Mouse (Mus musculus) hindbrain, embryonic 15.5 days (tissue): ENCODE data around the gene Cdc42ep5. TPM values are rescaled to one million over a fixed set of nuclear protein-coding genes. Genes with fewer than 3 reads are reported as not detected.

Experiments
- ATAC-seq: fragments of 200-750 bp; cut with Nextera tagmentation; 2 replicates; pipeline ENCODE4 v1.8.0; 2017; ENCODE audit warnings: low read depth, moderate number of reproducible peaks, moderate TSS enrichment; ENCODE audit not compliant: low FRiP score
- H3K27ac ChIP-seq: fragments of 300-500 bp; sonication (generic); replicated peaks from 2 replicates; pipeline ENCODE4 v1.5.1; 2015; ENCODE audit warnings: mild to moderate bottlenecking, inconsistent platforms
- H3K27me3 ChIP-seq: fragments of 300-500 bp; sonication (generic); 2 replicates; pipeline ENCODE4 v1.6.1; 2015; ENCODE audit warnings: control low read depth, inconsistent platforms
- H3K36me3 ChIP-seq: fragments of 300-500 bp; sonication (generic); 2 replicates; pipeline ENCODE4 v1.6.1; 2015; ENCODE audit warnings: control low read depth, inconsistent platforms
- H3K4me1 ChIP-seq: fragments of 300-500 bp; sonication (generic); replicated peaks from 2 replicates; pipeline ENCODE4 v1.6.1; 2015; ENCODE audit warnings: control low read depth, inconsistent platforms
- H3K4me2 ChIP-seq: fragments of 300-500 bp; sonication (generic); 2 replicates; pipeline ENCODE4 v1.6.1; 2015; ENCODE audit warnings: moderate library complexity, mild to moderate bottlenecking, inconsistent platforms
- H3K4me3 ChIP-seq: fragments of 300-500 bp; sonication (generic); 2 replicates; pipeline ENCODE4 v1.5.1; 2015; ENCODE audit warnings: mild to moderate bottlenecking, inconsistent platforms
- H3K9ac ChIP-seq: fragments of 300-500 bp; sonication (generic); 2 replicates; pipeline ENCODE4 v1.6.1; 2015; ENCODE audit warnings: inconsistent platforms
- H3K9me3 ChIP-seq: fragments of 300-500 bp; sonication (generic); 2 replicates; pipeline ENCODE4 v1.6.1; 2016; ENCODE audit warnings: control low read depth, inconsistent platforms
- WGBS: fragments of 180-500 bp; shearing (Covaris S2); methylation state at CpG from one replicate; pipeline ENCODE4 v1.1.7; 2015; 5-methylcytosine and 5-hydroxymethylcytosine counted together
- polyA plus RNA-seq: library from polyadenylated mRNA; unstranded; fragments of >200 nt; fragmentation: Nextera tagmentation; extraction: Ambion mirVana; gene quantifications from 2 replicates; pipeline ENCODE4 v1.2.1, GENCODE M21; 2015

Cdc42ep5 gene
- polyA plus RNA-seq, 1 experiment from 2014 or later = 8.8 TPM

DNA sequence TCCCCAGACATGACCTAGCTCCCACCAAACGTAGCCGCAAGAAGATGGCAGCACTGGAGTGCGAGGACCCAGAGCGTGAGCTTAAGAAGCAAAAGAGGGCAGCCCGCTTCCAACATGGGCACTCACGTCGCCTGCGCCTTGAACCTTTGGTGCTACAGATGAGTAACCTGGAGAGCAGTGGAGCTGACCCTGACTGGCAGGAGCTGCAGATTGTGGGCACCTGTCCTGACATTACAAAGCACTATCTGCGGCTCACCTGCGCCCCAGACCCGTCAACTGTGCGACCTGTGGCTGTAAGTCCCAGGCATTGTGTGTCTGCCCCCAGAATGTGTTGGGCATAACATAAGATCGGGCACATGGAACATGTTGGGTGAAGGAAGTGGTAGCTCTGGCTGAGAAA lies 20.6 kb downstream of the Cdc42ep5 start:
- no peak for ATAC-seq
- Histone ChIP-seq H3K4me1 (peaks cover 12% of the 10 kb centered on the region), H3K4me2 (no peak overlapping the region), H3K9ac (no peak overlapping the region), H3K36me3 (peaks cover 85% of the 10 kb centered on the region), H3K9me3 (no peaks in the 10 kb centered on the region), H3K27ac (no peak overlapping the region), H3K4me3 (no peak overlapping the region), H3K27me3 (no peaks in the 10 kb centered on the region)
- WGBS = 95% methylated on average over 13 of the region's 13 CpGs

DNA sequence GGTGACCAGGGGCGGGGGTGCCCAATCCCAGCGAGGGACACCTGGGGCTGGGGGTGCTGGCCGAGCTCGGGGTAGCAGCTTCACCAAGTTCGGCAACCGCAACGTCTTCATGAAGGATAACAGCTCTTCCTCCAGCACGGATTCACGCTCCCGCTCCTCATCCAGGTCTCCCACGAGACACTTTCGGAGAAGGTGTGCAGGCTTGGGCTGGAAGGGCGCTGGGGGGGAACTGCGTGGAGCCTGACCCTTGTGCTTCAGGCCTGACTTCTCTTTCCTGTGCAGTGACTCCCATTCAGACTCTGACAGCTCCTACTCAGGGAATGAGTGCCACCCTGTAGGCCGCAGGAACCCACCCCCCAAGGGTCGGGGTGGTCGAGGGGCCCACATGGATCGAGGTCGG lies 21.2 kb downstream of the Cdc42ep5 start:
- 95% methylated on average over 19 of the region's 19 CpGs for WGBS
- no peak overlapping the region for H3K4me3 ChIP-seq
- H3K27ac ChIP-seq = no peak overlapping the region
- ATAC-seq = no peak
- no peaks in the 10 kb centered on the region for H3K27me3 ChIP-seq
- peaks cover 12% of the 10 kb centered on the region for H3K4me1 ChIP-seq
- peaks cover 89% of the 10 kb centered on the region for H3K36me3 ChIP-seq
- no peaks in the 10 kb centered on the region for H3K9me3 ChIP-seq
- no peak overlapping the region for H3K4me2 ChIP-seq
- no peak overlapping the region for H3K9ac ChIP-seq

DNA sequence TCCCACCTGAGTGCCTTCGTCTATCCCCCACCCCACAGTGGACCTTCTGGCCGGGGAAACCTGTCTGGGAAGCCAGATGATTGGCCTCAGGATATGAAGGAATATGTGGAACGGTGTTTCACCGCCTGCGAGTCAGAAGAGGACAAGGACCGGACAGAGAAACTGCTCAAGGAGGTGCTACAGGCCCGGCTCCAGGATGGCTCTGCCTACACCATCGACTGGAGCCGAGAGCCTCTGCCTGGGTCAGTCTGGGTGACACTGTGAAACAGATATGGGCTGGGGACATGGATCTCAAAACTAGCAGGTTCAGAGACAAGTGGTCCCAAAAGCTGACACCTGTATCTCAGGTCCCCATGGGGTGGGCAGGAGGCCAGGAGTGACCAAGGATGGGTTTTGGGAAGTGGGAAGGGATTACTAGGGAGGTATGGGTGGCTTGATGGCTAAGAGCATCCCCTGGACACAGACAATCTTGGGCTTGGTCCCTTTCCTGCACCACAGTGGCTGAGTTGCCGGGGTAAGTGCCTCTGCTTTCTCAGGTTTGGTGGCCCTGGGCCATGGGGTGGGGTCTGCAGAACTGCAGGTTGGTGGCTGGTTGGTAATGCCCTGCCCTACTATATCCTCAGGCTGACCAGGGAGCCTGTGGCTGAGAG lies 21.7 kb downstream of the Cdc42ep5 start:
- H3K9me3 ChIP-seq = no peaks in the 10 kb centered on the region
- no peak overlapping the region for H3K4me3 ChIP-seq
- H3K4me2 ChIP-seq = no peak overlapping the region
- no peak overlapping the region for H3K27ac ChIP-seq
- H3K4me1 ChIP-seq = peaks cover 12% of the 10 kb centered on the region
- no peak overlapping the region for H3K9ac ChIP-seq
- no peaks in the 10 kb centered on the region for H3K27me3 ChIP-seq
- WGBS = 97% methylated on average over 10 of the region's 10 CpGs
- ATAC-seq = no peak
- H3K36me3 ChIP-seq = peaks cover 89% of the 10 kb centered on the region

DNA sequence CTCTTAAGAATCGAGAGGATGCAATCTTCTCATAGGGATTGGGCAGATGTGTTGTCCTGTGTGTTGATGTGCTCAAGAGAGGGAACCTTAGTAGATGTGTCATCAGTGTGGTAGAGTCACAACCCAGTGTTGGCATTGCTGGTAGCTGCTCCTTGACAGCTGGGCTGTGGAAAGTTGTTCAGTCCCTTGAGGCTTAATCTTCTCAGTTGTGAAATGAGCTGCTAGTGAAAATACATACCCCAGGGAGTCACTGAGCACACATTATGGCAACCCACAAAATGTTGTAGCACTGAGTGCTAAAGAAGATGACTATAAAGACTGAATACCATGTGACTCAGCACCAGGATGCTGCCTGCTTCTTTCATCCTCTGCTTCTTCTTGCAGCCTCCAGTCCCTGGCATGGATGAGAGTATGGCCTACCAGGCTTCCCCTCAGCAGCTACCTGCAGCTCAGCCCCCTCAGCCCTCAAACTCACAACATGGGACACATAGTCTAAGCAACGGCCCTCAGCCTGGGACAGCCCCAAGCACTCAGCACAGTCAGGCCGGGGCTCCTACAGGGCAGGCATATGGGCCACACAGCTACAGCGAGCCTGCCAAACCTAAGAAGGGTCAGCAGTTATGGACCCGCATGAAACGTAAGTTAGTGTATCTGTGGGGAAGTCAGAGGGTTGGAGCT lies 22.9 kb downstream of the Cdc42ep5 start:
- H3K27me3 ChIP-seq = no peaks in the 10 kb centered on the region
- H3K9me3 ChIP-seq = no peaks in the 10 kb centered on the region
- no peak overlapping the region for H3K27ac ChIP-seq
- peaks cover 16% of the 10 kb centered on the region for H3K4me1 ChIP-seq
- H3K36me3 ChIP-seq = peaks cover 80% of the 10 kb centered on the region
- WGBS = 96% methylated on average over 6 of the region's 6 CpGs
- H3K4me2 ChIP-seq = no peak overlapping the region
- no peak overlapping the region for H3K4me3 ChIP-seq
- no peak overlapping the region for H3K9ac ChIP-seq
- no peak for ATAC-seq

GRCm38 (mm10) chr7:4139391-4139790 lies 25.3 kb downstream of the Cdc42ep5 start:
- peaks cover 56% of the 10 kb centered on the region for H3K36me3 ChIP-seq
- WGBS = 96% methylated on average over 5 of the region's 5 CpGs
- H3K9me3 ChIP-seq = no peaks in the 10 kb centered on the region
- H3K4me3 ChIP-seq = no peak overlapping the region
- no peak overlapping the region for H3K9ac ChIP-seq
- no peaks in the 10 kb centered on the region for H3K27me3 ChIP-seq
- ATAC-seq = no peak
- no peak overlapping the region for H3K4me2 ChIP-seq
- no peak overlapping the region for H3K27ac ChIP-seq
- peaks cover 28% of the 10 kb centered on the region for H3K4me1 ChIP-seq

GRCm38 (mm10) chr7:4138671-4139070 lies 26.0 kb downstream of the Cdc42ep5 start:
- Histone ChIP-seq H3K9ac (no peak overlapping the region), H3K9me3 (no peaks in the 10 kb centered on the region), H3K27ac (no peak overlapping the region), H3K36me3 (peaks cover 49% of the 10 kb centered on the region), H3K4me2 (no peak overlapping the region), H3K4me1 (peaks cover 28% of the 10 kb centered on the region), H3K4me3 (no peak overlapping the region), H3K27me3 (no peaks in the 10 kb centered on the region)
- 92% methylated on average over 7 of the region's 7 CpGs for WGBS
- no peak for ATAC-seq

DNA sequence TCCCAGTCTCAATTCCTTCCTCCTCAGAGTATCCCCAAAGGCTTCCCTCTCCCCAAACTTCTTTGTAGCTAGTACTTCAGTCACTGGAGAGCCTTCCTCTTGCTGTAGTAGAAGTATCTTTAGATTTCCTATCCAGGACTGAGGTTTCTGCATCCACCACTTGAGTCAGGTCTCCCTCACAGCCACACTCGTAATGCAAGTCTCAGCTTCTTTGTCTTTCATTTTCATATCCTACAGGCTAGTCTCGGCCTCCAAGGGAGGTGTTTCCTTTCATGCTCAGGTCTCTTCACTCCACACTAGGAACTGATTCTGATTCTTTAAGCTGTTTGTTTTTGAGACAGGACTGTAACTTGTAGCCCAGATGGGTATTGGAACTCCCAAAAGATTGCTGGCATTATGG lies 26.5 kb downstream of the Cdc42ep5 start:
- peak overlapping the region; percentile 88 for H3K4me3 ChIP-seq
- H3K4me1 ChIP-seq = peaks cover 28% of the 10 kb centered on the region
- no peaks in the 10 kb centered on the region for H3K27me3 ChIP-seq
- ATAC-seq = no peak
- peaks cover 44% of the 10 kb centered on the region for H3K36me3 ChIP-seq
- H3K4me2 ChIP-seq = peak overlapping the region; percentile 87
- peak overlapping the region; percentile 76; the same call in 1 of the 2 replicates for H3K9ac ChIP-seq
- 77% methylated on average over 2 of the region's 2 CpGs for WGBS
- no peaks in the 10 kb centered on the region for H3K9me3 ChIP-seq
- no peak overlapping the region for H3K27ac ChIP-seq

DNA sequence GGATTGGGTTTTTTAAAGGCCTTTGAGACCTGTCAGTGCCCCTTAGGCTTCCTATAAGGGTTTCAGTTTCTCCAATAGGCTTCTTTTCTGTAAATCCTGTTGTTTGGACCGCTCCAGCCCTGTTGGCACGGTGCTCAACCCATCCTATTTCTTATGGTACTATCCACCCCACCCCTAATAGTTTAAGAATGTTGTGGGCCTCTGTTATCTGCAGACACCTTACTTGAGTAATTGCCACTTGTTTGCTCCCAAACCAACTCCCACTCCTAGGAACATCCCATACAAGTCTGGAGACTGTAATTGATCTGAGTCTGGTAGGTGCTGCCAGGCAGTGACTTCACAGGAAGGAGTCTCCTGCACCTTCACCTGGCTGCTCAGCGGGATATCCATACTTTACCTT lies 26.9 kb downstream of the Cdc42ep5 start:
- WGBS = 49% methylated on average over 3 of the region's 3 CpGs
- Histone ChIP-seq H3K27me3 (no peaks in the 10 kb centered on the region), H3K4me3 (peak overlapping the region; percentile 88), H3K4me1 (peaks cover 28% of the 10 kb centered on the region), H3K9me3 (no peaks in the 10 kb centered on the region), H3K9ac (peak overlapping the region; percentile 76), H3K4me2 (peak overlapping the region; percentile 87), H3K27ac (peak overlapping the region; percentile 96), H3K36me3 (peaks cover 40% of the 10 kb centered on the region)
- no peak for ATAC-seq

- H3K27ac ChIP-seq = peak within 1 kb of the TSS; percentile 96
- H3K9ac ChIP-seq = peak within 1 kb of the TSS; percentile 76
- peak within 1 kb of the TSS; percentile 88 for H3K4me3 ChIP-seq
- no peaks in the 10 kb centered on the region for H3K27me3 ChIP-seq
- WGBS = under 1% methylated on average over 72 of the region's 78 CpGs
- peaks cover 28% of the 10 kb centered on the region for H3K4me1 ChIP-seq
- no peaks in the 10 kb centered on the region for H3K9me3 ChIP-seq
- peak; percentile 98 for ATAC-seq
- H3K36me3 ChIP-seq = peaks cover 32% of the 10 kb centered on the region
- H3K4me2 ChIP-seq = peak within 1 kb of the TSS; percentile 87
Measured at GRCm38 (mm10) chr7:4136771-4137531, 27.7 kb downstream of the Cdc42ep5 start, which contains the start of gene Leng8. Gene Leng8 (plus strand): TSS chr7:4137039.

DNA sequence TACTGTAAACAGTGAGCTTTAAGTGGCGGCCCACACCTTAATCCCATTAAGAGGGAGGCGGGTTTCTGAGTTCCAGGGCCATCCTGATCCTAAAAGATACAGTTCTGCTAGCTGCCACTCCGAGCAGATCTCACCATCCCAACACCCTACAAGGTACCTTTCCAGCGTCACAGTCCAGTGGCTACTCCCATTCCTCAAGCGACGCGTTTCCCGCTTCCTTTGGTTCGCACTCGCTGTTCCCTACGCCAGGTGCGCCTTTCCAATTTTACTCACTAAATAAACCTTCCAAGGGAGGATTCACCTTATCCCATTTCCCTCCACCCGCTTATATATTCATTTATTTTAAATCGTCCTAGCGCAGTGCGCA lies 28.3 kb downstream of the Cdc42ep5 start:
- H3K4me1 ChIP-seq = peaks cover 33% of the 10 kb centered on the region
- H3K27ac ChIP-seq = peak overlapping the region; percentile 96
- H3K4me2 ChIP-seq = peak overlapping the region; percentile 87
- H3K36me3 ChIP-seq = peaks cover 26% of the 10 kb centered on the region
- 0% methylated on average over 16 of the region's 16 CpGs for WGBS
- H3K9me3 ChIP-seq = no peaks in the 10 kb centered on the region
- peak overlapping the region; percentile 88 for H3K4me3 ChIP-seq
- peak; percentile 49 for ATAC-seq
- H3K27me3 ChIP-seq = no peaks in the 10 kb centered on the region
- H3K9ac ChIP-seq = peak overlapping the region; percentile 49

- no peak for ATAC-seq
- no peak overlapping the region for H3K4me2 ChIP-seq
- no peaks in the 10 kb centered on the region for H3K9me3 ChIP-seq
- H3K4me3 ChIP-seq = no peak overlapping the region
- WGBS = 83% methylated on average over 5 of the region's 5 CpGs
- no peak overlapping the region for H3K9ac ChIP-seq
- H3K27me3 ChIP-seq = no peaks in the 10 kb centered on the region
- H3K27ac ChIP-seq = 0 out of 2 replicates have a peak overlapping the region, but pooled peaks have one; percentile 27
- peaks cover 13% of the 10 kb centered on the region for H3K36me3 ChIP-seq
- peaks cover 39% of the 10 kb centered on the region for H3K4me1 ChIP-seq
Measured at GRCm38 (mm10) chr7:4134911-4135310, 29.7 kb downstream of the Cdc42ep5 start.

GRCm38 (mm10) chr7:4132998-4133397 lies 31.7 kb downstream of the Cdc42ep5 start:
- Histone ChIP-seq H3K9ac (no peak overlapping the region), H3K27ac (0 out of 2 replicates have a peak overlapping the region, but pooled peaks have one; percentile 4), H3K9me3 (no peaks in the 10 kb centered on the region), H3K4me2 (no peak overlapping the region), H3K4me3 (no peak overlapping the region), H3K36me3 (no peaks in the 10 kb centered on the region; the same call in 1 of the 2 replicates), H3K4me1 (peaks cover 28% of the 10 kb centered on the region), H3K27me3 (no peaks in the 10 kb centered on the region)
- WGBS = 82% methylated on average over 7 of the region's 7 CpGs
- ATAC-seq = no peak
